Mouse (Mus musculus): ENCODE data around the gene Bpifb9b.
"Not testable (repeated sequence)": the region's sequence is repeated elsewhere in the genome, so short reads cannot be mapped to it uniquely, and the experiment has no call there.

Gene Bpifb9b

GRCm38 (mm10) chr2:154306927-154307326 lies at the start of gene Bpifb9b:
Gene Bpifb9b (plus strand): TSS chr2:154307227.
- DNase-seq: not testable (repeated sequence)

GRCm38 (mm10) chr2:154257554-154257953 lies 49.5 kb upstream of the Bpifb9b start, which contains the start of gene Bpifb9a:
Gene Bpifb9a (plus strand): TSS chr2:154257854.
- not testable (repeated sequence) for DNase-seq

DNA sequence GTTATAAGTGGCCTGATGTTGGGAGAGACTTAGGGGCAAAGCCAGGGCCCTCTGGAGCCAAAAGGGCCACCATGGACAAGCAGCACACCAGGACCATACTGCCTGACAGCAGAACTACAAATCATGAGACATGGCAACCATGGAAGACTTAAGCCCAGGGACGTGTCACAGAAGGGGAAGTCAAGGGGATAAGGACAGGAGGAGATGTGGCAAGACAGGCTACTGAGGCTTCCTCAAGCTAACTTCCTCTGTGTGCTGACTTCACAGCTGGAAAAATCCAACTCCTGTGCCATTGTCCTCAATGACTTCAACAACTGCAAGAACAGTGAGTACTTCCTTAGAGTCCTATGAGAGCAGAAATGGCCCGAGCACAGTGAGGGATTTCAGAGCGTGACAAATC lies 42.6 kb upstream of the Bpifb9b start:
- DNase-seq: not testable (repeated sequence)

DNA sequence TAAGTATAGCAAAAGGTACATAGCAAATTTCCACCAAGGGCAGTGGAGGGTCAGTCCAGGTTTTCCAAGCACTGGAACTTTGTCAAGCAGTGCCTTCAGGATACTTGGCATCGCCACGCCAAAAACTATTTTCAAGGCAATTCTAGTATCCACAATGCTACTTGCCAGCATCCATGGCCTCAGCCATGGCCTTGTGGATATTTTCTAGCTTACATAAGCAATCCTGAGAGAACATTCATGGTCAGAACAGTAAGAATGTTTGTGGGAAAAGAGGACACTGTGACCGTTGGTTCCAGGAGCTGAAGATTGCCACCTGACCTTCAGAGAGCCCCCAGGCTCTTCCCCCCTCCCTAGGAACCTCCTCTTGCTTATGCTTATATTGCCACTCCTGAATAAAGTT lies 15.2 kb upstream of the Bpifb9b start:
- DNase-seq: not testable (repeated sequence)

DNA sequence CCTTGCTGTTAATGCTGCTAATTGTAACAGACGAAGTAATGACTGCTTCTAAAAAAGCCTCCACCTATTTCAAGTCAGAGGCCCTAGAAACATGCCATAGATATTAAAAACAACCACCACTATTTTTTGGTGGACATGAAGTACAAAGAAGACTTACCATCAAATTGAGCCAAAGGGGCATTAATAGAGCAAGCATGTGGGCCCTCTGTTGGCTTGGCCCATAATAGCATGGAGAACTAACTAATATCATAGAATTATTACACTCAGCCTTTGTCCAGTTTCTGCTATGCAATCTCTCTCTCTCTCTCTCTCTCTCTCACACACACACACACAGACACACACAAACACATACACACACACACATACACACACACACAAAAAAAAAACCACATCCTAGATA lies 14.2 kb upstream of the Bpifb9b start:
- DNase-seq: no peak

DNA sequence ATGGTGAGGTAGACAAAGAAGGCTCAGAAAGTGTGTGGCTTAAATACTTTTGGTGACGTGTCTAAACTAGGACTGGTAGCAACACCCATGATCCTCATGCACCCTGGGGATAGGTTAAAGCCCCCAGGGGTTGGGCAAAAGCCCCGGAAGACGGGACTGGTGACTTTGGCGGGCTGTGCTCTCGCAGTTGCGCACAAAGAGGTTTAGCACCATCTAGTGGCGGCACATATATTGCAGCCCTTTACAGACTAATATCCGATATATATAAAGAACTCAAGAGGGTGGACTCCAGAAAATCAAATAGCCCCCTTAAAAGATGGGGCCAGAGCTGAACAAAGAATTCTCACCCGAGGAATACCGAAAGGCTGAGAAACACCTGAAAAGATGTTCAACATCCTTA lies 12.3 kb upstream of the Bpifb9b start:
- DNase-seq: peak; percentile 77

DNA sequence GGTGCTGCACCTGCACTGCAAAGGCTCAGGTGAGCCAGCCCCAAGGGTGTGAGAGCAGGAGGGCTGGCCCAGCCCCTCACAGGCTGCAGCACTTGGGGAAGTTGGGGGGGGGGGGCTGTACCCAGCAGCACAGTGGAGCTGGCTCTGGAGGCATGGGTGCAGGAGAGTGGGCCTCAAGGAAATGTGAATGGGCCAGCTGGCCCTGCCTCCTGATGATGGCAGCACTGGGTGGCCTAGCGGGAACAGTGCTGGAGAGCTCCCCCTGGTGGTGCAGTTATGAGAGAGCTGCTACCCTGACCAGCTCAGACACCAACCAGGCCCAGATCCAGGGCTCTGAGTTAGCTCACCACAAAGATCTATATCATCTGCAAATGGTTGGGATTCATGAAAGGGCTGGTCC lies 6.5 kb upstream of the Bpifb9b start:
- peak; percentile 86 for DNase-seq

GRCm38 (mm10) chr2:154301763-154302162 lies 5.3 kb upstream of the Bpifb9b start:
- DNase-seq: no peak

GRCm38 (mm10) chr2:154304604-154305003 lies 2.4 kb upstream of the Bpifb9b start:
- not testable (repeated sequence) for DNase-seq

DNA sequence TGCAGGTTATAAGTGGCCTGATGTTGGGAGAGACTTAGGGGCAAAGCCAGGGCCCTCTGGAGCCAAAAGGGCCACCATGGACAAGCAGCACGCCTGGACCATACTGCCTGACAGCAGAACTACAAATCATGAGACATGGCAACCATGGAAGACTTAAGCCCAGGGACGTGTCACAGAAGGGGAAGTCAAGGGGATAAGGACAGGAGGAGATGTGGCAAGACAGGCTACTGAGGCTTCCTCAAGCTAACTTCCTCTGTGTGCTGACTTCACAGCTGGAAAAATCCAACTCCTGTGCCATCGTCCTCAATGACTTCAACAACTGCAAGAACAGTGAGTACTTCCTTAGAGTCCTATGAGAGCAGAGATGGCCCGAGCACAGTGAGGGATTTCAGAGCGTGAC lies 6.7 kb downstream of the Bpifb9b start:
- peak; percentile 6 for DNase-seq

DNA sequence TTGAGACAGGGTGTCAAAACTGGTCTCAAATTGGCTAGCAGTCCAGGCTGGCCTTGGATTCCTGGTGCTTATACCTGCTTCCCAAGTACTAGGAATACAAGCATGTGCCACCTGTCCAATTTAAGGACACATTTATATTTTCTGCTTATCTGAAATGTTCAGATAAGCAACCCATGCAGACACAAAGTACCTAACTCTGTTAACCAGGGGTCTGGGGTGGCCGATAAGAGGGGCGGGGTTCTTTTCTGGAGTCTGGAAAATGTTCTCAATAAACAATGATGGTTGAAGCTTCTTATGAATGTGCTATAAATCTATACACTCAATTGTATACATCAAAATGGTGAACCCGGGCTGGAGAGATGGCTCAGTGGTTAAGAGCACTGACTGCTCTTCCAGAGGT lies 19.8 kb downstream of the Bpifb9b start:
- no peak for DNase-seq

- no peak for DNase-seq
These were observed 28.5 kb downstream of the Bpifb9b start for GRCm38 (mm10) chr2:154335572-154335971.

DNA sequence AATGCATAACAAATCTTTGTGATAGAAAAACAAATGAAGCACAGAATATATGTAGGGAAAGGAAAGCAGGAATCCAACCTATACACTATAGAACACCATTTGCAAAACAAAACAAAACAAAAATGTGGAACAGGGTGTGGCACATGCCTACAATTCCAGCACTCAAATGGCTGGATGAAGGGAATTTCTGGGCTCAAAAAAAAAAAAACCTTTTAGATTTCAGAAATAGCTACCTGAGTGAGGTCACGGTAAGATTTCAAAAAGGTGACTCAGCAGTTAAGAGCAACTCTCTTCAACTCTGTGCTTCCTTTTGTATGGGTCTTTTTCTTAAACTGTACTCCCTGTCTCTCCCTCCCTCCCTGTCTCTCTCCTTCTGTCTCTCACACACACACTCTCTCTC lies 31.1 kb downstream of the Bpifb9b start:
- DNase-seq: no peak

GRCm38 (mm10) chr2:154339356-154339755 lies 32.3 kb downstream of the Bpifb9b start:
- no peak for DNase-seq

DNA sequence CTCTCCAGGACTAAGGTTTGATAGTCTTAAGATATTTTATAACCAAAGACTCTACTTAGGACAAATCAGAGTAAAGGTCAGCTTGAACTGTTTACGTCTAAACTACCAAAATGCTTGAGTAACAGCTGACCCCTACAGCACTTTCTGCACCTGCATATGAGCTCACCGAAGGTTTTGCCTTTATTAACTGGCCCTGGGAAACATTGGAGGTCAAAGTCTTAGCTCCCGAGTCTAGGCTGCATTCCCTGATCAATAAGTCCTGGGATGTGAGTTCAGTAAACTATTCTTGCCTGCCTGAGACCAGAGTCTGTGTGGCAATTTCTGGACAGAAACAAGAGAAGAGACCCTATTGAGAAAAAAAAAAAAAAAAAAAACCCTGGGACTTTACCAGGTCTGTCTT lies 41.1 kb downstream of the Bpifb9b start:
- DNase-seq: no peak

DNA sequence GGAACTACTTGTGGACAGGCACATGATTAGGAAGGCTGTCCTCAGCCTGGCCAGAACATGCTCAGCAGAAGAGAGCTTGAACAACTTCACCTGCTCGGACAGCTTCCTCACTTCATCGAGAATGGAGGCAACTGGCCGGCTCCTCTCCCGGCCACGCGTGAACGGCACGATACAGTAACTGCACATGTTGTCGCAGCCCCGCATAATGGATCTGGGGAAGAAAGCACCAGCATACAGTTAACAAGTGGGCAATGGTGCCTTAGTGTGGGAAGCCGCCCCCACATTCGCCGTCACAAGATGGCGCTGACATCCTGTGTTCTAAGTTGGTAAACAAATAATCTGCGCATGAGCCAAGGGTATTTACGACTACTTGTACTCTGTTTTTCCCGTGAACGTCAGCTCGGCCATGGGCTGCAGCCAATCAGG lies 47.0 kb downstream of the Bpifb9b start:
- DNase-seq: not testable (repeated sequence)

- no peak for DNase-seq
These were observed 60.5 kb downstream of the Bpifb9b start for GRCm38 (mm10) chr2:154367510-154367909.

Measured in lung, postnatal 36 days (tissue).